Mouse (Mus musculus): ENCODE measurements around the gene Ywhah. TPM values are rescaled to one million over a fixed set of nuclear protein-coding genes. Genes with fewer than 3 reads are reported as not detected.
A peak's percentile ranks its signal among the peaks of the same experiment; 100 is the strongest.

The Ywhah gene
- polyA plus RNA-seq, 1 experiment = 252 TPM

DNA sequence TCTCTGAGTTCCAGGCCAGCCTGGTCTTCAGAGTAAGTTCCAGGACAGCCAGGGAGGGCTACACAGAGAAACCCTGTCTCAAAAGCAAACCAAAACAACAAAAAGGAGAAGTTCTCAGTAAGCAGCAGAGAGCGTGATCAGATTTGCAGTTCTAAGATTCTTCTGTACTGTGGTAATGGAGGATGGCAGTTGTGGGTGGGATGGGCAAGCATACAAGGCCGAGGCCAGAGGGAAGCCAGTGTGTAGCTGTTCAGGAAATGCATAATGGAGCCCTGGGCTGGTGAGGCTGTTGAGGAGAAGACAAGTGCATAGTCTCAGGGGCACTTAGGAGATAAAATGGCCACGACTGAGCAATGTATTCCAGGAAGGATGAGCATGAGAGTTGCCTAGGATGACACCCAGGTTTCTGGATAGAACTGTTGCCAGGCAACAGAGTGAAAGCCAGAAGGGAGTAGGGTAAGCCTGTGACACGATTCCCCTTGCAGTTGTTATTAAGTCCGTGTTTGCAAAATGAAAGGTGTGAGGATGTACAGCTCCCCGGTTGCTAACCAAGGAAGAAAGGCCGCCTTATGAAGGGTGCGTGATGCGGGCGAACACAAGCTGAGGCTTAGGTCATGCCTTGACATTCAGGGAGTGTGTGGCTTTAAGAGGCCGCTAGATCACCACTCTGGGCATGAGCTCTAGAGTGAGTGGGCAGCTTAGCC lies 13.0 kb upstream of the Ywhah start:
- H3K4me1 ChIP-seq (ENCODE audit: control insufficient read depth, insufficient read depth, low read length) = peaks cover 6% of the 10 kb centered on the region
- no peak for TF ChIP-seq POLR2A (IDR thresholded peaks at IDR 0.05; ENCODE audit: borderline replicate concordance, control insufficient read depth, low read depth, low read length)
- no peak for TF ChIP-seq CTCF (IDR thresholded peaks at IDR 0.05; ENCODE audit: control insufficient read depth, insufficient read depth, low read length)
- 56% methylated on average over 11 of the region's 11 CpGs for WGBS
- H3K27ac ChIP-seq (ENCODE audit: control insufficient read depth, insufficient read depth, low read depth, low read length, poor library complexity) = no peak overlapping the region
- H3K4me3 ChIP-seq (replicated peaks; ENCODE audit: control insufficient read depth, low read depth, low read length) = no peak overlapping the region

GRCm38 (mm10) chr5:33006670-33007069 lies 11.9 kb upstream of the Ywhah start:
- TF ChIP-seq POLR2A (IDR thresholded peaks at IDR 0.05; ENCODE audit: borderline replicate concordance, control insufficient read depth, low read depth, low read length) (no peak), CTCF (IDR thresholded peaks at IDR 0.05; ENCODE audit: control insufficient read depth, insufficient read depth, low read length) (no peak)
- H3K4me3 ChIP-seq (replicated peaks; ENCODE audit: control insufficient read depth, low read depth, low read length) = no peak overlapping the region
- 79% methylated on average over 8 of the region's 8 CpGs for WGBS

GRCm38 (mm10) chr5:33007371-33007770 lies 11.2 kb upstream of the Ywhah start:
- Histone ChIP-seq H3K4me1 (ENCODE audit: control insufficient read depth, insufficient read depth, low read length) (peaks cover 6% of the 10 kb centered on the region), H3K27ac (ENCODE audit: control insufficient read depth, insufficient read depth, low read depth, low read length, poor library complexity) (no peak overlapping the region), H3K4me3 (replicated peaks; ENCODE audit: control insufficient read depth, low read depth, low read length) (no peak overlapping the region)
- 80% methylated on average over 4 of the region's 4 CpGs for WGBS
- no peak for TF ChIP-seq POLR2A (IDR thresholded peaks at IDR 0.05; ENCODE audit: borderline replicate concordance, control insufficient read depth, low read depth, low read length)
- no peak for TF ChIP-seq CTCF (IDR thresholded peaks at IDR 0.05; ENCODE audit: control insufficient read depth, insufficient read depth, low read length)

More at GRCm38 (mm10) chr5:33006670-33007069, 11.9 kb upstream of the Ywhah start:
- H3K4me1 ChIP-seq (ENCODE audit: control insufficient read depth, insufficient read depth, low read length) = peaks cover 6% of the 10 kb centered on the region
- no peak overlapping the region for H3K27ac ChIP-seq (ENCODE audit: control insufficient read depth, insufficient read depth, low read depth, low read length, poor library complexity)

- peaks cover 6% of the 10 kb centered on the region for H3K4me1 ChIP-seq (ENCODE audit: control insufficient read depth, insufficient read depth, low read length)
- no peak overlapping the region for H3K4me3 ChIP-seq (replicated peaks; ENCODE audit: control insufficient read depth, low read depth, low read length)
- 59% methylated on average over 2 of the region's 2 CpGs for WGBS
- H3K27ac ChIP-seq (ENCODE audit: control insufficient read depth, insufficient read depth, low read depth, low read length, poor library complexity) = no peak overlapping the region
- no peak for TF ChIP-seq CTCF (IDR thresholded peaks at IDR 0.05; ENCODE audit: control insufficient read depth, insufficient read depth, low read length)
- no peak for TF ChIP-seq POLR2A (IDR thresholded peaks at IDR 0.05; ENCODE audit: borderline replicate concordance, control insufficient read depth, low read depth, low read length)
Measured at GRCm38 (mm10) chr5:33009301-33009700, 9.3 kb upstream of the Ywhah start.

- H3K4me3 ChIP-seq (replicated peaks; ENCODE audit: control insufficient read depth, low read depth, low read length) = no peak overlapping the region
- H3K4me1 ChIP-seq (ENCODE audit: control insufficient read depth, insufficient read depth, low read length) = peaks cover 6% of the 10 kb centered on the region
- no peak for TF ChIP-seq POLR2A (IDR thresholded peaks at IDR 0.05; ENCODE audit: borderline replicate concordance, control insufficient read depth, low read depth, low read length)
- TF ChIP-seq CTCF (IDR thresholded peaks at IDR 0.05; ENCODE audit: control insufficient read depth, insufficient read depth, low read length) = no peak
- H3K27ac ChIP-seq (ENCODE audit: control insufficient read depth, insufficient read depth, low read depth, low read length, poor library complexity) = peak overlapping the region; percentile 65
- 51% methylated on average over 14 of the region's 14 CpGs for WGBS
Measured at GRCm38 (mm10) chr5:33009818-33010812, 8.5 kb upstream of the Ywhah start.

DNA sequence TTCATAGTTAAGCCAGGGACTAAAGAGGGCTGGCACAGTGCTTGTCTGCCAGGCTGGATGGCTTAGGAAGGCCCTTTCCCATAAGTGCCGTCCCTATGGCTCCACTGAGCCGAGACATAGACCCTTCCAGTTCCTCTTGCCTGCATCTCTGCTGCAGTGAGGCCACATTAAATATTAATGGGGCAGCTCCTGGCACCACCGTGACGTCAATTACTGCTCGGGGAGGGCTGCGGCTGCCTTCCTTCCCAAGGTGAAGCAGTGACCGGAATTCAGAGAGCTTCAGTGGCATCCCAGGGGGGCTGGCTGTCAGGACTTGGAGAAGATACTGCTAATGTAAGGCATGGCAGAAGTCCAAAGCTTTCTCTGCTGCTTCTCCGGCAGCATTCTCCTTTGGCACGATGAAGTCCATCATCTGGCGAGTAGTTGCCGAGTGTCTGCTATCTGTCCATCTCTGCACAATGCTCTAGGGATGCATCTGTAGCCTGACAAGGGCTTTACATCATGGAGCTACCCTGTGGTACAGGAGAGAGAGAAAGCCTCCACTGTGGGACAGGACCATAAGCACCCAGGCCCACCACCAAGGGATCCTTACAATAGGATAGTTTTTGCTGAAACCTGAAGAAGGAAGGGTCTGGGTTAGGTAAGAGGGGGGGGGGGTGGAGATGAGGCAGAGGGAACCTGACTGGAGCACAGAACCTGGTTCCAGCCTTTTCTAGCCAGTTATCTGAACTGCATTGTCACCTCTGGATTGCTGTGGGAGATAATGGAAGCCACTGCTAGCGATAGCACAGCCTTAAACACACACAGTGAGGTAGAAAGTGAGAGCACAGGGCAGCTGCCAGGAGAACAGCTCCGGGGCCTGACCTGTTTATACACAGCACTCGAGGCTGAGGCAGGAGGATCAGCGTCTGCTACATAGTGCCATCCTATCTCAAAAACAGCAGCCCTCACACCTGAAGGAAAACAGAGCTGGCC lies 7.2 kb upstream of the Ywhah start:
- no peak overlapping the region for H3K4me3 ChIP-seq (replicated peaks; ENCODE audit: control insufficient read depth, low read depth, low read length)
- no peak overlapping the region for H3K27ac ChIP-seq (ENCODE audit: control insufficient read depth, insufficient read depth, low read depth, low read length, poor library complexity)
- 81% methylated on average over 15 of the region's 15 CpGs for WGBS
- H3K4me1 ChIP-seq (ENCODE audit: control insufficient read depth, insufficient read depth, low read length) = peaks cover 6% of the 10 kb centered on the region
- TF ChIP-seq POLR2A (IDR thresholded peaks at IDR 0.05; ENCODE audit: borderline replicate concordance, control insufficient read depth, low read depth, low read length) (no peak), CTCF (IDR thresholded peaks at IDR 0.05; ENCODE audit: control insufficient read depth, insufficient read depth, low read length) (no peak)

GRCm38 (mm10) chr5:33014096-33014495 lies 4.5 kb upstream of the Ywhah start:
- H3K4me3 ChIP-seq (replicated peaks; ENCODE audit: control insufficient read depth, low read depth, low read length) = no peak overlapping the region
- no peak overlapping the region for H3K27ac ChIP-seq (ENCODE audit: control insufficient read depth, insufficient read depth, low read depth, low read length, poor library complexity)
- no peak for TF ChIP-seq POLR2A (IDR thresholded peaks at IDR 0.05; ENCODE audit: borderline replicate concordance, control insufficient read depth, low read depth, low read length)
- TF ChIP-seq CTCF (IDR thresholded peaks at IDR 0.05; ENCODE audit: control insufficient read depth, insufficient read depth, low read length) = no peak
- H3K4me1 ChIP-seq (ENCODE audit: control insufficient read depth, insufficient read depth, low read length) = peaks cover 5% of the 10 kb centered on the region; the same call in 1 of the 2 replicates
- WGBS = 77% methylated on average over 1 of the region's 1 CpGs
